Mouse (Mus musculus): ENCODE results near the gene Crk. TPM values are rescaled to one million over a fixed set of nuclear protein-coding genes. Genes with fewer than 3 reads are reported as not detected.

Gene Crk
- polyA plus RNA-seq, 1 experiment from 2014 or later, result 116 TPM

GRCm38 (mm10) chr11:75650311-75650710, 28.7 kb upstream of the Crk start, which contains the start of gene Myo1c:
Gene Myo1c, plus strand, starts transcription at chr11:75650504.
- no peak for ATAC-seq (ENCODE audit: insufficient read depth, low FRiP score, low read depth)
- Histone ChIP-seq H3K4me1 (peaks cover 35% of the 10 kb centered on the region), H3K9me3 (no peaks in the 10 kb centered on the region), H3K36me3 (no peaks in the 10 kb centered on the region), H3K27me3 (replicated peaks) (no peaks in the 10 kb centered on the region), H3K9ac (peak within 1 kb of the TSS; percentile 72; the same call in 1 of the 2 replicates), H3K4me2 (peak within 1 kb of the TSS; percentile 90), H3K4me3 (replicated peaks) (peak within 1 kb of the TSS; percentile 75), H3K27ac (peak within 1 kb of the TSS; percentile 95)
- WGBS, result 79% methylated on average over 7 of the region's 7 CpGs

GRCm38 (mm10) chr11:75650958-75651425, 28.1 kb upstream of the Crk start:
- ATAC-seq (ENCODE audit: insufficient read depth, low FRiP score, low read depth), result no peak
- Histone ChIP-seq H3K9ac (peak overlapping the region; percentile 72; the same call in 1 of the 2 replicates), H3K27ac (peak overlapping the region; percentile 95), H3K4me3 (replicated peaks) (peak overlapping the region; percentile 75), H3K9me3 (no peaks in the 10 kb centered on the region), H3K27me3 (replicated peaks) (no peaks in the 10 kb centered on the region), H3K36me3 (no peaks in the 10 kb centered on the region), H3K4me1 (peaks cover 39% of the 10 kb centered on the region), H3K4me2 (peak overlapping the region; percentile 90)
- WGBS, result 45% methylated on average over 13 of the region's 13 CpGs

GRCm38 (mm10) chr11:75651426-75652221, 27.4 kb upstream of the Crk start:
- Histone ChIP-seq H3K9ac (peak overlapping the region; percentile 72), H3K27me3 (replicated peaks) (no peaks in the 10 kb centered on the region), H3K4me3 (replicated peaks) (peak overlapping the region; percentile 75), H3K27ac (peak overlapping the region; percentile 95), H3K9me3 (no peaks in the 10 kb centered on the region), H3K4me1 (peaks cover 41% of the 10 kb centered on the region), H3K4me2 (peak overlapping the region; percentile 90), H3K36me3 (no peaks in the 10 kb centered on the region)
- ATAC-seq (ENCODE audit: insufficient read depth, low FRiP score, low read depth), result peak; percentile 76
- WGBS, result under 1% methylated on average over 54 of the region's 54 CpGs

DNA sequence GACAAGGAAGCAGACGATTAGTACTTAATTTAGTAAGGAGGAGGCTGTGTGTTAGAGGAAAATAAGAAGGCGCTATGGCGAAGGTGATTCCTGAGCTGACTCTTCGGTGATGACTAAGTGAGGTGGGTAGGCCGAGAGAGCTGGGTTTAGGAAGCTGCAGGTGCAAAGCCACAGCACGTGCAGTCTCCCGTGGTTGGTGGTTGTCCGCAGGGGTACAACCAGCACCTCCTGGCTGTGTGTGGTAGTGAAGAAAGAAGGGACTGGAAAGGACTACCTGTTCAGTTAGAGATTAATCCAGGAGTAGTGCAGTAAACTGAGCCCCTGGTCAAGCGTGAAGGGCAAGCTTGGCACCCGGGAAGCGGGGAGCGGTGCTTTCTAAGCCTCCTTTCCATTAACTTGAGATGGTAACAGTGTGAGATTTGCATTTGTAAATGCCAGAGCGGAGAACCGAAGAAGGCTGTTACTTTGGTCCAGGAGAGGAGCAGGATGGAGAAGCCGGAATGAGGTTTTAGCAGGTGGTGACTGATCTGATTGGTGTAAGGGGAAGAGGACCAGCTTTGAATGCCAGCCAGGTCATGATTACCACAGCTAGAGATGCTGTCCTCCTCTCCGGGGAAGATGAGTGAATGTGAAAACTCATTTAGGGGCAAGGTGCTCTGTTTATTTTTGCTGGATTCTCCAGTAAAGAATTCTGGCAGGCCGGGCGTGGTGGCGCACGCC, 26.7 kb upstream of the Crk start:
- H3K4me2 ChIP-seq, result peak overlapping the region; percentile 90
- no peaks in the 10 kb centered on the region for H3K27me3 ChIP-seq (replicated peaks)
- no peaks in the 10 kb centered on the region for H3K36me3 ChIP-seq
- H3K4me1 ChIP-seq, result peaks cover 48% of the 10 kb centered on the region
- H3K9me3 ChIP-seq, result no peaks in the 10 kb centered on the region
- peak overlapping the region; percentile 75 for H3K4me3 ChIP-seq (replicated peaks)
- H3K27ac ChIP-seq, result peak overlapping the region; percentile 95
- H3K9ac ChIP-seq, result peak overlapping the region; percentile 72; the same call in 1 of the 2 replicates
- WGBS, result 28% methylated on average over 20 of the region's 20 CpGs
- no peak for ATAC-seq (ENCODE audit: insufficient read depth, low FRiP score, low read depth)

GRCm38 (mm10) chr11:75652942-75653684, 25.9 kb upstream of the Crk start:
- Histone ChIP-seq H3K9ac (peak overlapping the region; percentile 49; the same call in 1 of the 2 replicates), H3K4me3 (replicated peaks) (peak overlapping the region; percentile 75), H3K27ac (peak overlapping the region; percentile 91), H3K27me3 (replicated peaks) (no peaks in the 10 kb centered on the region), H3K4me2 (peak overlapping the region; percentile 90), H3K9me3 (no peaks in the 10 kb centered on the region), H3K36me3 (no peaks in the 10 kb centered on the region), H3K4me1 (peaks cover 50% of the 10 kb centered on the region)
- 35% methylated on average over 14 of the region's 14 CpGs for WGBS
- ATAC-seq (ENCODE audit: insufficient read depth, low FRiP score, low read depth), result no peak

DNA sequence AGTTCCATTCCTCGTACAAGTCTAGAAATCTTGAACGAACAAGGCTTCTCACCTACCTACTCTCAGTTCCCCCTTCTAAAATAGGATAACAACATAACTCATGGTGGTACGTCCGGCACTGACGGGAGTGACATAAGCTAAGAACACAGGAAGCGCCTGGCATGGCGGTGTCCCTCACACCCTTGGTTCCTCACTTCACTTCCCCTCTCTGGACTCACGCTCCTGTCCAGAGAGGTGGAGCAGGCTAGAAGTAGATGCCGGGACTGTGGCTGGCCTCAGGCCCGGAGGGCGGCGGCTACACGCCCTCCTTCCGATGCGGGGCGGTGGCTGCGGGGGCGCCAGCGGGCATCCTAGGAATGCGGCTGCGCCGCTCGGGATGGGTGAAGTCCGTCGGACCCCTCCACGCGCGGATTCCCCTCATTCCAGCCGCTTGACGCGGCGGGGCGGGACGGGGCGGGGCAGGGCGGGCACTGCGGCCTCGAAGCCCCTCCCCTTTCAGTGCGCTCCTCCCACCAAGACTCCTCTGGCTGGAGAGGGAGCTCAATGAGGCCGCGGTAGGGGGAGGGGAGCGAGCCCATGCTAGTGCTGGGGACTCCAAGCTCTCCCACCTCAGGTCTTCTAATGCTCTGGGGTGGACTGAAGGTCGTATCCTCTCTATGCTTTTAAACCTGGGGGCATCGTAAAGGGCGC, 25.1 kb upstream of the Crk start:
- Histone ChIP-seq H3K27me3 (replicated peaks) (no peaks in the 10 kb centered on the region), H3K4me2 (peak overlapping the region; percentile 90), H3K4me1 (peaks cover 43% of the 10 kb centered on the region), H3K27ac (peak overlapping the region; percentile 91), H3K36me3 (no peaks in the 10 kb centered on the region), H3K4me3 (replicated peaks) (peak overlapping the region; percentile 61), H3K9me3 (no peaks in the 10 kb centered on the region), H3K9ac (peak overlapping the region; percentile 49)
- WGBS, result 2% methylated on average over 44 of the region's 45 CpGs
- ATAC-seq (ENCODE audit: insufficient read depth, low FRiP score, low read depth), result peak; percentile 54

- ATAC-seq (ENCODE audit: insufficient read depth, low FRiP score, low read depth), result peak; percentile 5; the same call in 1 of the 2 replicates
- no peak overlapping the region for H3K9ac ChIP-seq
- WGBS, result 46% methylated on average over 25 of the region's 25 CpGs
These were observed 24.3 kb upstream of the Crk start for GRCm38 (mm10) chr11:75654471-75655390.

DNA sequence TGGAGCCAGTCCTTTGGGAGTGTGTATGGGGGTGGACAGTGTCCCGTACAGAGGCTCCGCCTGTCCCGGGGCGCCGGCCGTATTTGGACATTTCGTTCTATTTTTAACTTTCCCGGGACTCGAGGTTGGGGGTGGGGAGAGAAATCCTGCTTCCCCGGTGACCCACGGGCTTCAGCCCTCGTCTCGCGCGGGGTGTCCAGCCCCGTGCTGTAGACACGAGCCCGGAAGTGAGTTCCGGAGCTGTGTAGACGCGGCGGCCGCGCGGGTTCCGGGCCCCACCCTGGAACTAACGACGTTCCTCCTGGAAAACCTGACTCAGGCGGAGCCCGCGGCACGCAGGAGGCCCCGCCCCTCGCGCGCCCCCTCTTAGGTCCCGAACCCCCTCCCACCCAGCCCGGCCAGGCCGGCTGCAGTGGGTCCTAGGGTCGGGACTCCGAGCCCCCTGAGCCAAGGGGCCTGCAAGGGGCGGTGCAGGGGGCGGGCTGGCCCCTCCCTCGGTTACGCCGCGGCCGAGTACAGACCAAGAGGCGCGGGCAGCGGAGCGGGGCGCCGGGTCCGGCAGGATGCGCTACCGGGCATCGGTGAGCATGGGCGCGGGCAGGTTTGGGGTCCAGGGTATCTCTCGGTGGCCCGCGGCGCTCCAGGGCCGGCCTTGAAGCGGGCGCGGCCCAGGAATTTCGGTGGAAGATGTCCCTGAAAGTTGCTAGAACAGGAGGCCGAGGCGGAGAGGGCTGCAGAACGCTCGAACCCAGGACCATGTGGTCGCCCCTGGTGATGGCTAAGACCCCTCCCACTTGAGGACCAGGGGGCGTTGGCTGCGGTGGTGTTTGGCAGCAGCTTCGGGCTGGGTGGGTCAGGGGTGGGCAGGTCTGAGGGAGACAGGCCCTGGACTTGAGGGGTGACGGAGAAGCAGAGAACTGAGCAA, 23.2 kb upstream of the Crk start:
- H3K36me3 ChIP-seq, result peaks cover 14% of the 10 kb centered on the region
- H3K9ac ChIP-seq, result peak overlapping the region; percentile 64
- peak overlapping the region; percentile 90 for H3K4me2 ChIP-seq
- under 1% methylated on average over 76 of the region's 78 CpGs for WGBS
- peak overlapping the region; percentile 65 for H3K4me3 ChIP-seq (replicated peaks)
- H3K4me1 ChIP-seq, result peaks cover 40% of the 10 kb centered on the region
- peak overlapping the region; percentile 91 for H3K27ac ChIP-seq
- peak; percentile 32 for ATAC-seq (ENCODE audit: insufficient read depth, low FRiP score, low read depth)
- no peaks in the 10 kb centered on the region for H3K27me3 ChIP-seq (replicated peaks)
- H3K9me3 ChIP-seq, result no peaks in the 10 kb centered on the region

More at GRCm38 (mm10) chr11:75654471-75655390, 24.3 kb upstream of the Crk start:
- no peaks in the 10 kb centered on the region for H3K27me3 ChIP-seq (replicated peaks)
- peak overlapping the region; percentile 91 for H3K27ac ChIP-seq
- peaks cover 4% of the 10 kb centered on the region for H3K36me3 ChIP-seq
- H3K4me3 ChIP-seq (replicated peaks), result peak overlapping the region; percentile 65
- H3K9me3 ChIP-seq, result no peaks in the 10 kb centered on the region
- H3K4me2 ChIP-seq, result peak overlapping the region; percentile 90
- H3K4me1 ChIP-seq, result peaks cover 40% of the 10 kb centered on the region

DNA sequence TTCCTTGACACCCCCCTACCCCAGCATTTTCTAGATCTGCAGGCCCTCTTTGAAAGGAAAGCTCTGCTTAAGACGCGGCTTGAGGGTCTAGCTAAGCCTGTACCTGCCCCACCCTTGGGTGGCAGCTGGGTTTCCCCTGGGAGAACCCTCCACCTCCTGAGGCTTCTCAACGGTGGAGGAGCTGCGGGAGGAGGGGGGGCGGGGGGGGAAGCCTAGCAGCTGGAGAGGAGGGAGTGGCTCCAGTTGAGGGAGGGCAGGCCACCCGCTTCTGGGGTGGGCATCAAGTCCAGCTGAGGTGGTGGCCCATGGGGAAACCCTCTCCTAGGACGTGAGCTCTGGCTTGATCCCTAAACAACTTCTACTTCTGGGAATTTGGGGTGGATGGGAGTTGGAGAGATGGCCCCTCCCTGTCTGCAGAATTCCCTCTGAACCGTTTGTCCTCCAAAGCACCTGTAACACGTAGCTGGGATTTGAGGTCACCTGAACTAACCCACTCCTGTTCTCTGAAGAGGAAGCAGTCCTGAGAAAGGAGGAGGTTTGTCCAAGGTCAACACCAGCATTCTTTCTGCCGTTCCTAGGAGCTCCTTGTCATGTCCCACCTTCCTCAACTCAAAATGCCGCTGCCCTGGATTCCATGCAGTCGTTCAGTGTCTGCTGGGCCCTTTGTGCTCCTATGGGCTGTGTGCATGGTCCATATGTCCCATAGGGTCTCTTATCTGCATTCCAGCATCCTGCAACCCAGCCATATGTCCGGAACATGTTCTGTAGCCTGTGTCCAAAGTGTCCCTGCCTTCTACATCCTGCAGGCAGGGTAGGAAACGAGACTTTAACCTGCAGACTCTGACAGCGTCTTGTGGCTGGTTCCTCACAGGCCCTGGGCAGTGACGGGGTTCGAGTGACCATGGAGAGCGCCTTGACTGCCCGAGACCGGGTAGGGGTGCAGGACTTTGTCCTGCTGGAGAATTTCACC, 22.2 kb upstream of the Crk start:
- Histone ChIP-seq H3K9ac (peak overlapping the region; percentile 64; the same call in 1 of the 2 replicates), H3K27me3 (replicated peaks) (no peaks in the 10 kb centered on the region), H3K27ac (peak overlapping the region; percentile 91; the same call in 1 of the 2 replicates), H3K4me2 (peak overlapping the region; percentile 90), H3K4me3 (replicated peaks) (peak overlapping the region; percentile 65), H3K9me3 (no peaks in the 10 kb centered on the region), H3K4me1 (peaks cover 40% of the 10 kb centered on the region), H3K36me3 (peaks cover 25% of the 10 kb centered on the region)
- WGBS, result 52% methylated on average over 19 of the region's 20 CpGs
- ATAC-seq (ENCODE audit: insufficient read depth, low FRiP score, low read depth), result no peak
